Mouse (Mus musculus): ENCODE data around the gene Calb2.

Calb2 gene

GRCm38 (mm10) chr8:110130537-110130936 lies 37.5 kb downstream of the Calb2 start:
- DNase-seq (ENCODE audit: low spot score in 2 of 2) = peak; percentile 26 to 75

- peak in 1 of 2 experiments; percentile 18 for DNase-seq (ENCODE audit: low spot score in 2 of 2)
These were observed 48.3 kb downstream of the Calb2 start for GRCm38 (mm10) chr8:110119715-110120114.

GRCm38 (mm10) chr8:110102653-110103052 lies 65.4 kb downstream of the Calb2 start, which contains the start of gene Gm17720:
Gm17720 (minus strand) TSS chr8:110102753.
- DNase-seq (ENCODE audit: low spot score in 2 of 2) = no peak

- DNase-seq (ENCODE audit: low spot score in 2 of 2) = no peak
These were observed 66.3 kb downstream of the Calb2 start for GRCm38 (mm10) chr8:110101676-110102075.

- no peak for DNase-seq (ENCODE audit: low spot score in 2 of 2)
These were observed 67.1 kb downstream of the Calb2 start, which contains the start of gene Gm21964 for GRCm38 (mm10) chr8:110100907-110101306. Gm21964 (plus strand) TSS chr8:110101207.

- no peak for DNase-seq (ENCODE audit: low spot score in 2 of 2)
These were observed 76.1 kb downstream of the Calb2 start for GRCm38 (mm10) chr8:110091869-110092268.
